Mouse (Mus musculus) lung, postnatal 0 days (tissue): ENCODE data around the gene Sidt2. TPM values are rescaled to one million over a fixed set of nuclear protein-coding genes. Genes with fewer than 3 reads are reported as not detected.

Source experiments
- ATAC-seq: fragments of 200-750 bp; cut with Nextera tagmentation; 2 replicates; pipeline ENCODE4 v1.8.0; 2017; ENCODE audit warnings: moderate library complexity
- DNase-seq: peaks from one replicate; pipeline ENCODE4 v3.0.0-alpha.2; 2016; ENCODE audit warnings: low spot score
- H3K27ac ChIP-seq: fragments of 300-500 bp; sonication (generic); 2 replicates; pipeline ENCODE4 v1.5.1; 2014; ENCODE audit warnings: antibody characterized with exemption, mild to moderate bottlenecking, low read length, mixed read lengths
- H3K27me3 ChIP-seq: fragments of 300-500 bp; sonication (generic); replicated peaks from 2 replicates; pipeline ENCODE4 v1.6.1; 2014; ENCODE audit warnings: low read length, mixed read lengths; ENCODE audit not compliant: insufficient read depth
- H3K36me3 ChIP-seq: fragments of 300-500 bp; sonication (generic); 2 replicates; pipeline ENCODE4 v1.6.1; 2014; ENCODE audit warnings: low read length, mixed read lengths; ENCODE audit not compliant: insufficient read depth
- H3K4me1 ChIP-seq: fragments of 300-500 bp; sonication (generic); 2 replicates; pipeline ENCODE4 v1.6.1; 2014; ENCODE audit warnings: antibody characterized with exemption, low read depth, low read length, mixed read lengths; ENCODE audit not compliant: insufficient read depth
- H3K4me2 ChIP-seq: fragments of 300-500 bp; sonication (generic); replicated peaks from 2 replicates; pipeline ENCODE4 v1.6.1; 2014; ENCODE audit warnings: low read depth, mild to moderate bottlenecking, low read length, moderate library complexity, mixed read lengths
- H3K4me3 ChIP-seq: fragments of 300-500 bp; sonication (generic); 2 replicates; pipeline ENCODE4 v1.5.1; 2014; ENCODE audit warnings: low read depth, low read length
- H3K9ac ChIP-seq: fragments of 300-500 bp; sonication (generic); replicated peaks from 2 replicates; pipeline ENCODE4 v1.6.1; 2014; ENCODE audit warnings: low read depth, mild to moderate bottlenecking
- H3K9me3 ChIP-seq: fragments of 300-500 bp; sonication (generic); 2 replicates; pipeline ENCODE4 v1.6.1; 2016; ENCODE audit warnings: low read length, mixed read lengths
- CTCF ChIP-seq: IDR thresholded peaks from 2 replicates; pipeline ENCODE4 v1.5.1; 2016; ENCODE audit warnings: antibody characterized with exemption, mild to moderate bottlenecking
- EP300 ChIP-seq: IDR thresholded peaks from 2 replicates; pipeline ENCODE4 v1.6.1; 2016; ENCODE audit warnings: antibody characterized with exemption, mild to moderate bottlenecking, control low read depth
- WGBS: fragments of 180-500 bp; shearing (Covaris S2); extraction: QIAGEN DNeasy Blood & Tissue Kit; methylation state at CpG from one replicate; pipeline ENCODE4 v1.1.7; 2014; 5-methylcytosine and 5-hydroxymethylcytosine counted together
- polyA plus RNA-seq: library from polyadenylated mRNA; unstranded; fragments of >200 nt; fragmentation: Nextera tagmentation; extraction: Ambion mirVana; gene quantifications from 2 replicates; pipeline ENCODE4 v1.2.1, GENCODE M21; 2015

Gene Sidt2
- polyA plus RNA-seq, 1 experiment from 2014 or later: 58.7 TPM

- H3K27ac ChIP-seq: no peak overlapping the region
- H3K4me1 ChIP-seq: 0 out of 2 replicates have a peak, but pooled peaks cover 4% of the 10 kb centered on the region
- H3K4me3 ChIP-seq: no peak overlapping the region
- H3K9me3 ChIP-seq: no peaks in the 10 kb centered on the region
- 83% methylated on average over 5 of the region's 5 CpGs for WGBS
- no peak overlapping the region for H3K4me2 ChIP-seq
- H3K9ac ChIP-seq: no peak overlapping the region
- H3K27me3 ChIP-seq: no peaks in the 10 kb centered on the region
- DNase-seq: no peak
- H3K36me3 ChIP-seq: peaks cover 61% of the 10 kb centered on the region
- TF ChIP-seq CTCF (no peak), EP300 (no peak)
- no peak for ATAC-seq
Measured at GRCm38 (mm10) chr9:45929285-45929684, 25.8 kb downstream of the Sidt2 start.

GRCm38 (mm10) chr9:45919895-45920294 is 35.2 kb downstream of the Sidt2 start:
- Histone ChIP-seq H3K9ac (no peak overlapping the region), H3K4me1 (peaks cover 5% of the 10 kb centered on the region; the same call in 1 of the 2 replicates), H3K27me3 (no peaks in the 10 kb centered on the region), H3K36me3 (peaks cover 53% of the 10 kb centered on the region), H3K4me2 (no peak overlapping the region), H3K27ac (peak overlapping the region; percentile 52; the same call in 1 of the 2 replicates), H3K9me3 (no peaks in the 10 kb centered on the region), H3K4me3 (no peak overlapping the region)
- DNase-seq (peak; percentile 60), ATAC-seq (peak; percentile 39)
- TF ChIP-seq CTCF (no peak), EP300 (no peak)
- WGBS: 40% methylated on average over 1 of the region's 1 CpGs

DNA sequence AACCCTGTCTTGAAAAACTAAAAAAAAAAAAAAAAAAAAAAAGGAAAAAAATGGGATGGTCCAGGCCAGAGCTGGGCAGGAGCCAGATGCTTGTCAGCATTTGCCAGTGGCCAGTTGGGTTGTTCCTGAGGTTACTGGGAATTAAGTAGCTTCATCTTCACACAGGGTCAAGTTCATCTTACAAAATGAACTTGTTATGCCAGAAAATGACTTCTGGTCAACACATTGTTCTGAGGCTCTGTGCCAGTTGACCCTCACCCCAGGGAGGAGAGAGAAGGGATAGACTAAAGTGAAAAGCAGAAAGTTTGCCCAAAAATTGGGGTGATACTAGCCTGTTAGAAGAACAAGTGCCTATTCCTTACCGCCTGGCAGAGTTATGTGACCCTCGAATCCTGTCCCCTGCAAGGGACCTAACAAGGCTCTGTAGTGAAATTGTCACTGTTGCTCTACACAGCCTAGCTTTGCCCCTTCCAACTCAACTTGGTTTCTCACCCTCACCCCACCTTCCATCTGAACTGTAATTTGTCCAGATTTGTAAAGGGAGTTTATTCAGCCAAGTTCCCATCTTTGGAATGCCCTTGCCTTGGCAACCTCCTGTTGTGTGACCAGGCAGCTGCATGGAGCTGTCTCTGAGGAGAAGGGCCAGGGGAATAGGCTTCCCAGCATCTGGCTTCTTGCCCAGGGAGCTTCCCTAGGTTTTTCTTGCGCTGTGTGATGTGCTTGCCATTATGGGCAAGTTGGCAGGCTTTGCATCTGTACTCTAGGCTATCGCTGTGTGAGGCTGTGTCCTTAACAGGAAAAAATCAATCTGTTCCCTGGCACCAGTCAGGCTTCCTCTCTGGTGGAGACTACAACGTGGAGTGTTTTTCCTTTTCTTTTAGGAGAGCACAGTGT is 37.8 kb downstream of the Sidt2 start:
- H3K27ac ChIP-seq: peak overlapping the region; percentile 73
- no peaks in the 10 kb centered on the region for H3K27me3 ChIP-seq
- peaks cover 59% of the 10 kb centered on the region for H3K36me3 ChIP-seq
- H3K4me2 ChIP-seq: no peak overlapping the region
- TF ChIP-seq EP300: peak; percentile 17; the same call in 1 of the 2 replicates
- TF ChIP-seq CTCF: no peak
- no peak overlapping the region for H3K4me3 ChIP-seq
- H3K9me3 ChIP-seq: no peaks in the 10 kb centered on the region
- H3K9ac ChIP-seq: no peak overlapping the region
- peak; percentile 83 for ATAC-seq
- DNase-seq: peak; percentile 80
- 51% methylated on average over 5 of the region's 5 CpGs for WGBS
- H3K4me1 ChIP-seq: peaks cover 5% of the 10 kb centered on the region; the same call in 1 of the 2 replicates

- H3K9me3 ChIP-seq: no peaks in the 10 kb centered on the region
- peaks cover under 1% of the 10 kb centered on the region; the same call in 1 of the 2 replicates for H3K4me1 ChIP-seq
- DNase-seq (no peak), ATAC-seq (no peak)
- H3K27ac ChIP-seq: no peak overlapping the region
- peaks cover 52% of the 10 kb centered on the region for H3K36me3 ChIP-seq
- H3K4me3 ChIP-seq: no peak overlapping the region
- WGBS: 93% methylated on average over 2 of the region's 2 CpGs
- H3K9ac ChIP-seq: no peak overlapping the region
- no peaks in the 10 kb centered on the region for H3K27me3 ChIP-seq
- TF ChIP-seq CTCF (no peak), EP300 (no peak)
- H3K4me2 ChIP-seq: no peak overlapping the region
Measured at GRCm38 (mm10) chr9:45915659-45916058, 39.4 kb downstream of the Sidt2 start.

GRCm38 (mm10) chr9:45911673-45912072 is 43.4 kb downstream of the Sidt2 start:
- Histone ChIP-seq H3K4me1 (peaks cover 4% of the 10 kb centered on the region; the same call in 1 of the 2 replicates), H3K36me3 (peaks cover 37% of the 10 kb centered on the region; the same call in 1 of the 2 replicates), H3K27me3 (no peaks in the 10 kb centered on the region), H3K9ac (no peak overlapping the region), H3K4me2 (no peak overlapping the region), H3K27ac (no peak overlapping the region), H3K9me3 (no peaks in the 10 kb centered on the region), H3K4me3 (no peak overlapping the region)
- ATAC-seq (peak; percentile 13; the same call in 1 of the 2 replicates), DNase-seq (peak; percentile 70)
- WGBS: 46% methylated on average over 1 of the region's 1 CpGs
- TF ChIP-seq EP300 (no peak), CTCF (peak; percentile 82)

- WGBS: 75% methylated on average over 3 of the region's 3 CpGs
- peaks cover 37% of the 10 kb centered on the region; the same call in 1 of the 2 replicates for H3K36me3 ChIP-seq
Measured at GRCm38 (mm10) chr9:45910995-45911394, 44.1 kb downstream of the Sidt2 start.

More at GRCm38 (mm10) chr9:45910995-45911394, 44.1 kb downstream of the Sidt2 start:
- H3K9ac ChIP-seq: no peak overlapping the region
- H3K4me2 ChIP-seq: no peak overlapping the region
- no peak overlapping the region for H3K4me3 ChIP-seq
- H3K27me3 ChIP-seq: no peaks in the 10 kb centered on the region
- no peaks in the 10 kb centered on the region for H3K9me3 ChIP-seq
- DNase-seq: no peak
- no peak for TF ChIP-seq EP300
- no peak for TF ChIP-seq CTCF
- peaks cover 4% of the 10 kb centered on the region; the same call in 1 of the 2 replicates for H3K4me1 ChIP-seq
- no peak for ATAC-seq
- H3K27ac ChIP-seq: no peak overlapping the region
